Mouse (Mus musculus): Measurements from ENCODE around the gene Nrcam.

GRCm38 (mm10) chr12:44617001-44617421 lies 288.3 kb downstream of the Nrcam start:
- TF ChIP-seq POLR2A (IDR thresholded peaks at IDR 0.05; ENCODE audit: insufficient read depth, low read depth, low read length) (no peak), EP300 (IDR thresholded peaks at IDR 0.05; ENCODE audit: insufficient read depth, low read depth, low read length) (no peak), CTCF (IDR thresholded peaks at IDR 0.05) (no peak)
